Mouse (Mus musculus) megakaryocyte, embryonic 14.5 days (primary cell): ENCODE results near the gene Kcnn4. TPM values are rescaled to one million over a fixed set of nuclear protein-coding genes. Genes with fewer than 3 reads are reported as not detected.
A peak's percentile ranks its signal among the peaks of the same experiment; 100 is the strongest.

Experiments
- H3K27me3 ChIP-seq: replicated peaks from 2 replicates; pipeline ENCODE3; 2012; ENCODE audit warnings: inconsistent platforms
- H3K36me3 ChIP-seq: replicated peaks from 2 replicates; pipeline ENCODE3; 2012; ENCODE audit warnings: low read length, inconsistent platforms, mixed read lengths
- H3K4me1 ChIP-seq: 2 replicates; pipeline ENCODE4 v1.6.1; 2012; ENCODE audit warnings: inconsistent platforms
- H3K4me3 ChIP-seq: replicated peaks from 2 replicates; pipeline ENCODE3; 2012; ENCODE audit warnings: moderate library complexity, mild to moderate bottlenecking, inconsistent platforms
- H3K9me3 ChIP-seq: 2 replicates; pipeline ENCODE4 v1.6.1; 2012; ENCODE audit warnings: inconsistent platforms
- FLI1 ChIP-seq: IDR thresholded peaks from 2 replicates; pipeline ENCODE4 v1.6.1; 2012; ENCODE audit warnings: low read length, inconsistent platforms, mixed read lengths
- GATA1 ChIP-seq: IDR thresholded peaks from 3 replicates; pipeline ENCODE4 v1.6.1; 2012; ENCODE audit warnings: mixed read lengths, low read length, inconsistent platforms, borderline replicate concordance
- polyA plus RNA-seq: library from polyadenylated mRNA; stranded (reverse); fragments of >175 nt; gene quantifications from 2 replicates; pipeline ENCODE4 v1.2.3, GENCODE M21; 2012; ENCODE audit warnings: low replicate concordance; ENCODE audit not compliant: insufficient read depth

The Kcnn4 gene
- polyA plus RNA-seq, 1 experiment, result 25.3 TPM

GRCm38 (mm10) chr7:24387059-24387556 lies 17.0 kb downstream of the Kcnn4 start:
- no peak for TF ChIP-seq GATA1
- TF ChIP-seq FLI1, result no peak
- Histone ChIP-seq H3K27me3 (no peaks in the 10 kb centered on the region), H3K4me1 (peaks cover 94% of the 10 kb centered on the region), H3K9me3 (no peaks in the 10 kb centered on the region), H3K36me3 (peaks cover 33% of the 10 kb centered on the region), H3K4me3 (peak overlapping the region; percentile 50)

- Histone ChIP-seq H3K4me3 (peak overlapping the region; percentile 76), H3K27me3 (no peaks in the 10 kb centered on the region), H3K9me3 (no peaks in the 10 kb centered on the region), H3K36me3 (peaks cover 14% of the 10 kb centered on the region), H3K4me1 (peaks cover 88% of the 10 kb centered on the region)
- no peak for TF ChIP-seq GATA1
- TF ChIP-seq FLI1, result no peak
Observed at GRCm38 (mm10) chr7:24389516-24390187, 19.6 kb downstream of the Kcnn4 start.

DNA sequence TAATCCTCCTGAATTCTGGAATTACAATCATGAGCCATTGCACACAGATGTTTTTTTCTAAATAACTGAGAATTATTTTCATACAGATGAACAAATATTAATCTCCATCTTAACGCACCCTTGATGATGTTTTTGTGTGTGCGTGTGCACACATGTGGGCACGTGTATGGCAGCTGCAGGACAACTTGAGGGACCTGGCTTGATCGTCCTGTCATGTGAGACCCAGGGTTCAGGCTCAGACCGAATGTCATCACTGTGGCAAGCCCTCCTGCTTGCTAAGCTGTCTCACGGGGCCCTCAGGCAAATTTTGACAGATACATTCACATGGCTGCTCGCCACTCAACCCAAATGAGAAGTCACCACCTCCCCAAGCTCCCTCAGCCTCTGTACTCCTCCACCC lies 20.4 kb downstream of the Kcnn4 start:
- H3K9me3 ChIP-seq, result no peaks in the 10 kb centered on the region
- peaks cover 88% of the 10 kb centered on the region for H3K4me1 ChIP-seq
- H3K4me3 ChIP-seq, result peak overlapping the region; percentile 23
- H3K27me3 ChIP-seq, result no peaks in the 10 kb centered on the region
- peaks cover 5% of the 10 kb centered on the region for H3K36me3 ChIP-seq
- no peak for TF ChIP-seq GATA1
- no peak for TF ChIP-seq FLI1

GRCm38 (mm10) chr7:24391077-24391476 lies 21.0 kb downstream of the Kcnn4 start:
- Histone ChIP-seq H3K27me3 (no peaks in the 10 kb centered on the region), H3K4me1 (peaks cover 88% of the 10 kb centered on the region), H3K36me3 (peaks cover 1% of the 10 kb centered on the region), H3K9me3 (no peaks in the 10 kb centered on the region), H3K4me3 (no peak overlapping the region)
- TF ChIP-seq GATA1 (no peak), FLI1 (no peak)

- H3K27me3 ChIP-seq, result no peaks in the 10 kb centered on the region
- H3K4me1 ChIP-seq, result peaks cover 88% of the 10 kb centered on the region
- H3K9me3 ChIP-seq, result no peaks in the 10 kb centered on the region
- TF ChIP-seq FLI1, result no peak
- TF ChIP-seq GATA1, result no peak
- H3K36me3 ChIP-seq, result no peaks in the 10 kb centered on the region
- H3K4me3 ChIP-seq, result no peak overlapping the region
Observed at GRCm38 (mm10) chr7:24391687-24392086, 21.6 kb downstream of the Kcnn4 start.

DNA sequence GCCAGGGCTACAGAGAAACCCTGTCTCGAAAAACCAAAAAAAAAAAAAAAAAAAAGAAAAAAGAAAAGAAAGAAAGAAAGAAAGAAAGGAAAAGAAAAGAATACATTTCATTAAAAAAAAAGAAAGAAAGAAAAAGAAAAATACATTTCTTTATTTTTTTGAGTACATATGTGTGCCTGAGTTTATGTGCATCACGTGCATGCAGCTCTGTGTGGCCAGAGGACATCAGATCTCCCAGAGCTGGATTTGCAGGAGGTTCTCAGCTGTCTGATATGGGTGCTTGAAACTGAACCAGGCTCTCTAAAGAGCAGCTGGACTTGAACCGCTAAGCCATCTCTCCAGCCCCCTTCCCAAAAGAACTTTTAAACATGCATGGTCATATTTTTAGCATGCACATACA lies 24.0 kb downstream of the Kcnn4 start:
- Histone ChIP-seq H3K27me3 (no peaks in the 10 kb centered on the region), H3K4me1 (peaks cover 82% of the 10 kb centered on the region), H3K36me3 (peaks cover 3% of the 10 kb centered on the region), H3K9me3 (no peaks in the 10 kb centered on the region), H3K4me3 (no peak overlapping the region)
- TF ChIP-seq GATA1 (no peak), FLI1 (no peak)

- H3K4me3 ChIP-seq, result peak overlapping the region; percentile 76
Observed at GRCm38 (mm10) chr7:24394475-24395161, 24.6 kb downstream of the Kcnn4 start.

DNA sequence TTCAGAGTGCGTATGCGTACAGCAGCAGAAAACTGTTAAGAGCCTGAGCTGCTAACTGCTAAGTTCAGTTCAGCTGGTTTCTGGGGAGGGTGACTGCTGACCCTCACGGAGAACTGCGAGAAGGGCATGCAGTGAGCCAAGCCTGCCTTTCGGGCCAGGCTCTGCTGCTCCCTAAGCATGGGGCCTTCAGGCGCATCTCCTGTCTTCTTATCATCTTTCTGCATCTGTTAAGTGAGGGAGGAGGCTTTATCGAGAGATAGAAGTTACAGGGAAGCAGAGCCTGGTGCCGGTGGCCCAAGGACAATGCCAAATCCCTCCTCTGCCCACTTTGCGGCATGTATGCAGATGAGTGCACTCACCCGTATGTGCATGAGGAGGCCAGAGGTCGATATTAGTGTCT lies 26.8 kb downstream of the Kcnn4 start:
- Histone ChIP-seq H3K9me3 (no peaks in the 10 kb centered on the region), H3K4me3 (peak overlapping the region; percentile 17), H3K36me3 (peaks cover 13% of the 10 kb centered on the region), H3K27me3 (no peaks in the 10 kb centered on the region), H3K4me1 (peaks cover 74% of the 10 kb centered on the region)
- TF ChIP-seq FLI1 (no peak), GATA1 (no peak)

More at GRCm38 (mm10) chr7:24394475-24395161, 24.6 kb downstream of the Kcnn4 start:
- TF ChIP-seq FLI1 (no peak), GATA1 (no peak)
- H3K4me1 ChIP-seq, result peaks cover 78% of the 10 kb centered on the region
- H3K9me3 ChIP-seq, result no peaks in the 10 kb centered on the region
- H3K36me3 ChIP-seq, result peaks cover 3% of the 10 kb centered on the region
- no peaks in the 10 kb centered on the region for H3K27me3 ChIP-seq

GRCm38 (mm10) chr7:24398364-24398913 lies 28.4 kb downstream of the Kcnn4 start:
- Histone ChIP-seq H3K4me3 (peak overlapping the region; percentile 96), H3K4me1 (peaks cover 69% of the 10 kb centered on the region), H3K36me3 (peaks cover 29% of the 10 kb centered on the region), H3K9me3 (peaks cover 5% of the 10 kb centered on the region), H3K27me3 (no peaks in the 10 kb centered on the region)
- TF ChIP-seq FLI1, result no peak
